Mouse (Mus musculus): ENCODE results near the gene Chst10. TPM values are rescaled to one million over a fixed set of nuclear protein-coding genes. Genes with fewer than 3 reads are reported as not detected.

Chst10 gene
- polyA plus RNA-seq, 1 experiment: not detected

- TF ChIP-seq TCF12 (IDR thresholded peaks at IDR 0.05; ENCODE audit: insufficient read depth, poor library complexity, severe bottlenecking) (no peak), POLR2AphosphoS2 (IDR thresholded peaks at IDR 0.05; ENCODE audit: insufficient read length, low read depth) (no peak)
- H3K27me3 ChIP-seq (ENCODE audit: control insufficient read depth, insufficient read depth, insufficient read length): peaks cover 16% of the 10 kb centered on the region
Measured at GRCm38 (mm10) chr1:38891444-38891843, 6.5 kb downstream of the Chst10 start.

GRCm38 (mm10) chr1:38888803-38889202 is 9.2 kb downstream of the Chst10 start:
- H3ac ChIP-seq (ENCODE audit: control insufficient read depth, insufficient read length): no peak overlapping the region
- no peak overlapping the region for H3K4me2 ChIP-seq (ENCODE audit: low read depth)
- H3K4me3 ChIP-seq: no peak overlapping the region
- no peaks in the 10 kb centered on the region for H3K36me3 ChIP-seq (ENCODE audit: control insufficient read depth, insufficient read depth)
- TF ChIP-seq CEBPB (IDR thresholded peaks at IDR 0.05; ENCODE audit: insufficient read depth, poor library complexity, severe bottlenecking): no peak
- TF ChIP-seq POLR2AphosphoS2 (IDR thresholded peaks at IDR 0.05; ENCODE audit: insufficient read length, low read depth): no peak
- TF ChIP-seq TCF12 (IDR thresholded peaks at IDR 0.05; ENCODE audit: insufficient read depth, poor library complexity, severe bottlenecking): no peak
- TF ChIP-seq REST (IDR thresholded peaks at IDR 0.05; ENCODE audit: insufficient read depth, insufficient read length): no peak
- no peak for TF ChIP-seq USF1 (IDR thresholded peaks at IDR 0.05; ENCODE audit: low read depth)
- TF ChIP-seq POLR2A (IDR thresholded peaks at IDR 0.05; ENCODE audit: insufficient read length, low read depth): no peak
- no peak for TF ChIP-seq TCF3 (IDR thresholded peaks at IDR 0.05; ENCODE audit: insufficient read length, low read depth)
- peaks cover 12% of the 10 kb centered on the region for H3K27me3 ChIP-seq (ENCODE audit: control insufficient read depth, insufficient read depth, insufficient read length)
- H3K79me2 ChIP-seq (ENCODE audit: control insufficient read depth, insufficient read depth): no peaks in the 10 kb centered on the region

More at GRCm38 (mm10) chr1:38891444-38891843, 6.5 kb downstream of the Chst10 start:
- H3K4me2 ChIP-seq (ENCODE audit: low read depth): no peak overlapping the region
- H3K79me2 ChIP-seq (ENCODE audit: control insufficient read depth, insufficient read depth): no peaks in the 10 kb centered on the region
- H3ac ChIP-seq (ENCODE audit: control insufficient read depth, insufficient read length): no peak overlapping the region
- no peak overlapping the region for H3K4me3 ChIP-seq
- no peaks in the 10 kb centered on the region for H3K36me3 ChIP-seq (ENCODE audit: control insufficient read depth, insufficient read depth)

- Histone ChIP-seq H3K79me2 (ENCODE audit: control insufficient read depth, insufficient read depth) (no peaks in the 10 kb centered on the region), H3ac (ENCODE audit: control insufficient read depth, insufficient read length) (no peak overlapping the region), H3K4me2 (ENCODE audit: low read depth) (no peak overlapping the region), H3K27me3 (ENCODE audit: control insufficient read depth, insufficient read depth, insufficient read length) (peaks cover 6% of the 10 kb centered on the region), H3K36me3 (ENCODE audit: control insufficient read depth, insufficient read depth) (no peaks in the 10 kb centered on the region), H3K4me3 (no peak overlapping the region)
- TF ChIP-seq REST (IDR thresholded peaks at IDR 0.05; ENCODE audit: insufficient read depth, insufficient read length): no peak
- no peak for TF ChIP-seq CEBPB (IDR thresholded peaks at IDR 0.05; ENCODE audit: insufficient read depth, poor library complexity, severe bottlenecking)
Measured at GRCm38 (mm10) chr1:38887011-38887410, 10.9 kb downstream of the Chst10 start.

- Histone ChIP-seq H3K36me3 (ENCODE audit: control insufficient read depth, insufficient read depth) (no peaks in the 10 kb centered on the region), H3K4me3 (no peak overlapping the region), H3K27me3 (ENCODE audit: control insufficient read depth, insufficient read depth, insufficient read length) (peaks cover 4% of the 10 kb centered on the region), H3ac (ENCODE audit: control insufficient read depth, insufficient read length) (no peak overlapping the region), H3K79me2 (ENCODE audit: control insufficient read depth, insufficient read depth) (no peaks in the 10 kb centered on the region), H3K4me2 (ENCODE audit: low read depth) (no peak overlapping the region)
- TF ChIP-seq MAX (IDR thresholded peaks at IDR 0.05; ENCODE audit: low read depth) (no peak), POLR2AphosphoS2 (IDR thresholded peaks at IDR 0.05; ENCODE audit: insufficient read length, low read depth) (no peak), CEBPB (IDR thresholded peaks at IDR 0.05; ENCODE audit: insufficient read depth, poor library complexity, severe bottlenecking) (no peak), MYOG (IDR thresholded peaks at IDR 0.05; ENCODE audit: control insufficient read depth in 1 of 3, insufficient read depth in 1 of 3, insufficient read length in 2 of 3, low read depth in 2 of 3) (no peak), POLR2A (IDR thresholded peaks at IDR 0.05; ENCODE audit: insufficient read length, low read depth) (no peak)
Measured at GRCm38 (mm10) chr1:38886602-38887001, 11.4 kb downstream of the Chst10 start.

- no peaks in the 10 kb centered on the region for H3K79me2 ChIP-seq (ENCODE audit: control insufficient read depth, insufficient read depth)
- no peaks in the 10 kb centered on the region for H3K36me3 ChIP-seq (ENCODE audit: control insufficient read depth, insufficient read depth)
- H3K27me3 ChIP-seq (ENCODE audit: control insufficient read depth, insufficient read depth, insufficient read length): no peaks in the 10 kb centered on the region
- no peak overlapping the region for H3ac ChIP-seq (ENCODE audit: control insufficient read depth, insufficient read length)
- no peak overlapping the region for H3K4me2 ChIP-seq (ENCODE audit: low read depth)
- no peak overlapping the region for H3K4me3 ChIP-seq
- no peak for TF ChIP-seq MYOD1 (IDR thresholded peaks at IDR 0.05; ENCODE audit: control insufficient read depth in 1 of 3, insufficient read length in 2 of 3, low read depth in 2 of 3)
- no peak for TF ChIP-seq MYOG (IDR thresholded peaks at IDR 0.05; ENCODE audit: control insufficient read depth in 1 of 3, insufficient read depth in 1 of 3, insufficient read length in 2 of 3, low read depth in 2 of 3)
- no peak for TF ChIP-seq POLR2AphosphoS2 (IDR thresholded peaks at IDR 0.05; ENCODE audit: insufficient read length, low read depth)
- no peak for TF ChIP-seq USF1 (IDR thresholded peaks at IDR 0.05; ENCODE audit: low read depth)
- no peak for TF ChIP-seq CEBPB (IDR thresholded peaks at IDR 0.05; ENCODE audit: insufficient read depth, poor library complexity, severe bottlenecking)
Measured at GRCm38 (mm10) chr1:38885956-38886355, 12.0 kb downstream of the Chst10 start.

GRCm38 (mm10) chr1:38883766-38884165 is 14.2 kb downstream of the Chst10 start:
- H3ac ChIP-seq (ENCODE audit: control insufficient read depth, insufficient read length): no peak overlapping the region
- H3K27me3 ChIP-seq (ENCODE audit: control insufficient read depth, insufficient read depth, insufficient read length): no peaks in the 10 kb centered on the region
- no peaks in the 10 kb centered on the region for H3K79me2 ChIP-seq (ENCODE audit: control insufficient read depth, insufficient read depth)
- TF ChIP-seq TCF12 (IDR thresholded peaks at IDR 0.05; ENCODE audit: insufficient read depth, poor library complexity, severe bottlenecking) (no peak), REST (IDR thresholded peaks at IDR 0.05; ENCODE audit: insufficient read depth, insufficient read length) (no peak), CEBPB (IDR thresholded peaks at IDR 0.05; ENCODE audit: insufficient read depth, poor library complexity, severe bottlenecking) (no peak), TCF3 (IDR thresholded peaks at IDR 0.05; ENCODE audit: insufficient read length, low read depth) (no peak), USF1 (IDR thresholded peaks at IDR 0.05; ENCODE audit: low read depth) (no peak)
- H3K4me2 ChIP-seq (ENCODE audit: low read depth): no peak overlapping the region
- no peaks in the 10 kb centered on the region for H3K36me3 ChIP-seq (ENCODE audit: control insufficient read depth, insufficient read depth)
- H3K4me3 ChIP-seq: no peak overlapping the region
